Mouse (Mus musculus) olfactory bulb, adult 2 months (tissue): Measurements from ENCODE around the gene Slc17a7. TPM values are rescaled to one million over a fixed set of nuclear protein-coding genes. Genes with fewer than 3 reads are reported as not detected.

Experiments
- H3K27ac ChIP-seq: fragments of 200-500 bp; 2 replicates; pipeline ENCODE4 v1.5.1; 2012; ENCODE audit warnings: low read depth, low read length; ENCODE audit not compliant: insufficient read depth
- H3K4me1 ChIP-seq: fragments of 200-500 bp; 2 replicates; pipeline ENCODE4 v1.6.1; 2012; ENCODE audit warnings: low read length; ENCODE audit not compliant: control insufficient read depth, insufficient read depth
- H3K4me3 ChIP-seq: fragments of 200-500 bp; 2 replicates; pipeline ENCODE4 v1.5.1; 2012; ENCODE audit warnings: mild to moderate bottlenecking, low read depth, low read length, moderate library complexity; ENCODE audit not compliant: insufficient read depth
- CTCF ChIP-seq: fragments of 200-500 bp; IDR thresholded peaks from 2 replicates; pipeline ENCODE4 v1.5.1; 2012; ENCODE audit warnings: low read depth, mild to moderate bottlenecking, low read length, moderate library complexity; ENCODE audit not compliant: insufficient read depth
- POLR2A ChIP-seq: fragments of 200-500 bp; IDR thresholded peaks from 2 replicates; pipeline ENCODE4 v1.6.1; 2012; ENCODE audit warnings: mild to moderate bottlenecking, low read depth, low read length, moderate library complexity; ENCODE audit not compliant: insufficient read depth
- WGBS: fragments of 180-500 bp; shearing (Covaris S2); methylation state at CpG from one replicate; pipeline ENCODE4 v1.1.7; 2018; 5-methylcytosine and 5-hydroxymethylcytosine counted together
- polyA plus RNA-seq: library from polyadenylated mRNA; stranded (reverse); fragments of >200 nt; gene quantifications from 2 replicates; pipeline ENCODE4 v1.2.4, GENCODE M21; 2012; ENCODE audit warnings: low replicate concordance; ENCODE audit not compliant: missing spikeins, insufficient read depth, insufficient read length

The Slc17a7 gene
- polyA plus RNA-seq, 1 experiment = not detected

DNA sequence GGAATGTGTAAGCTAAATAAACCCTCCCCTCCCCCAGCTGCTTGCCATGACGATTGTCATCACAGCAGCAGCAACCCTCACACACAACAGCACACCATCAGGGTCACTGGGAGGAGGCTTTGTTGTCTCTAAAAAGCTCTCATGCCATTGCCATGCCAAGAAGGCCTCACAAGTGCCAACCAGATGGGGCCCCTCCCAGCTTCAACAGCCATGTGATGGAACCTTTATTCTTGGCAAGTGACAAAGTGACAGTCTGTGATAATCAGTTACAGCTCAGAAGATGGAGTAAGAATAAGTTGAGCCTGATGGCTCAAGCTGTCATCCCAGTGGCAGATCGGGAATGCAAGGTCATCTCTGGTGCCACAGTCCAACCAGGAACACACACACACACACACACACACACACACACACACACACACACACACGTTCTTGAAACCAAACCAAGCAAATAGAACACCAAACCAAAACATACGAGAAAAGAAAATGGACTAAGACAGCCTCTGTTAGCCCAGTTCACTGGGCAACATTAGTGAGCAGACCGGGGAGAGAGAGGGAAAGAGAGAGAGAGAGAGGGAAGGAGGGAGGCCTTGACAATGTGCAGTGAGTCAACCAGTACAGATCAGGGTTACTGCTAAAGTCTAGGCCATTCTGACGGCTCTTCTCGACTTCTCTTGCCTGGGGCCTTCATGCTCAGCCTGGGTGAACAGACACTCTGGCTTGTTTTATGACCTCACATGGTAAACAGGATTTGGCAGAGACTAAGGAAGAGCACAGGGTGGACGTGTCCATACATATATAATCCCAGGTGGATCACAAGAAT, 23.6 kb upstream of the Slc17a7 start:
- H3K4me3 ChIP-seq = no peak overlapping the region
- peaks cover 4% of the 10 kb centered on the region for H3K4me1 ChIP-seq
- H3K27ac ChIP-seq = no peak overlapping the region
- 82% methylated on average over 8 of the region's 8 CpGs for WGBS
- no peak for TF ChIP-seq CTCF
- TF ChIP-seq POLR2A = no peak

DNA sequence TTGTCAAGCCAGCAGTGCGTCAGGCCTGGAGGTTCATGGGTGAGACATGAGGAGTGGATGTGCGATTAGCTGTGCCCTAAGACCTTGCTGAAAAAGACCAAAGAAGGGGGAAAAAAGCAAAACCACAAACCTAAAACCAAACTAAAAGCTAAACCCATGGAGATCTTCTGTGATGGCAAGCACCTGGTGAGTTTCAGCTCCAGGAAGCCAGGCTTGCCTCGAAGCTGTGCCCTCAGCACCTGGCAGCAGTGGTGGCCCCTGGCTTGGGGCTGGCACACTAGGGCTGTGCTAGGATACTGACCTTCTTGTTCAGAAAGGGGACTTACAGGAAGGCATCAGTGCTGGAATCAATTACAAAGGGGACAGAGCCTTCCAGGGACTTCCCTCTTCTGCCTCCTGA, 22.4 kb upstream of the Slc17a7 start:
- H3K4me3 ChIP-seq = no peak overlapping the region
- no peak overlapping the region for H3K27ac ChIP-seq
- H3K4me1 ChIP-seq = no peaks in the 10 kb centered on the region
- TF ChIP-seq CTCF (no peak), POLR2A (no peak)
- 88% methylated on average over 3 of the region's 3 CpGs for WGBS

DNA sequence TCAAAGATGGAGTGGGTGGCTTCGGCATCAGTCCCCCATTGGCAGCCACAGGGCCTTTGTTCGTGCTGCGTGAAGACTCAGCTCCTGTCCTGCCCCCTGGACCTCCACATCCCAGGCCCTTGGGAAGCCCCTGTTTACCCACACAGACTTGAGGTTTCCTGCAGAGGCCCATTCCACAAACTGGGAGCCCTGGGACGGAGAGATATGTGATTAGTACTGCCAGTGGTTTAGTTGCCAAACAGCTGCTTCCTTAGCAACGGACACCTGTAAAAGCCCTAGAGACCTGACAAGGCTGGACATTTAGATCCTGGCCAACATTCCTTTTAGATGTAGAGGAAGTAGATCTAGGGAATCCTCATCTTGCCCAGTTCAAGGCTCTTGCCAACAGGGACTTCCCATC, 21.8 kb upstream of the Slc17a7 start:
- H3K4me1 ChIP-seq = no peaks in the 10 kb centered on the region
- H3K4me3 ChIP-seq = no peak overlapping the region
- 92% methylated on average over 5 of the region's 5 CpGs for WGBS
- H3K27ac ChIP-seq = no peak overlapping the region
- TF ChIP-seq CTCF (no peak), POLR2A (no peak)

DNA sequence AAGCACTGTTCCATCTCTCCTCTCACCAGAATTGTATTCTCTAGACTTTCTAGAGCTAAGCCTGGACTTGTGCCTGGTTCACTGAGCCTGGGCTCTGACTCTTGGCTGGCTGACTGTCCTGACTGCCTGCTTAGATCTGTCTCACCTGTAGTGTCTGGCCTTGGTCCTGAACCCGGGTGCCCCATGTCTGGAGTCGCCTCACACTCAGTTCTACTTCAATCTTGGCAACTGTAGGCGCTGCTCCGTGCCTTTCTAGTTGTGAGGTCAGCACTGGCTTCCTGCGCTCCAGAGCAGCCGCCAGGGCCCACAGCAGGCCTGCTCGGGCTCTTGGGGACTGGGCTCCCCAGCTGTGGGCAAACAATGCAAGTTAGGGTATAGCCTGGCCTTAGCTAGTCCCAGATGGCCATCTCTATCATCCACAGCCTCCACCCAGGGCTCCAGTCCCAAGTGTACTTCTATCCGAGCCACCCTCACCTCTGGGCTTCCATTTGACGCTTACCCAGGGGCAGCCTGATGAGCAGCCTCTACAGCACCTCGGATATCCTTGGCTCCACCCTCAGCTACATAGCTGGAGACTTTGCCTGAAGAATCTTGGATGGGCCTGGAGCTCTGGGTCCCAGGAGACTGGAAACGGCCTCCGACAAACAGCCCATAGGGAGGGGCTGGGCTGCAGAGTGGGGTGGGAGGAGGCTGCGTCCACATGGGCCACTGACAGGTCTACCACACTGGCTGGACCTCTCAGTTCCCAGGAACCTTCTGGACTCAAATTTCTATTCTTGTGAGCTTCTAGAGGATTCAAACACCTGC, 19.2 kb upstream of the Slc17a7 start:
- WGBS = 94% methylated on average over 13 of the region's 13 CpGs
- no peaks in the 10 kb centered on the region for H3K4me1 ChIP-seq

DNA sequence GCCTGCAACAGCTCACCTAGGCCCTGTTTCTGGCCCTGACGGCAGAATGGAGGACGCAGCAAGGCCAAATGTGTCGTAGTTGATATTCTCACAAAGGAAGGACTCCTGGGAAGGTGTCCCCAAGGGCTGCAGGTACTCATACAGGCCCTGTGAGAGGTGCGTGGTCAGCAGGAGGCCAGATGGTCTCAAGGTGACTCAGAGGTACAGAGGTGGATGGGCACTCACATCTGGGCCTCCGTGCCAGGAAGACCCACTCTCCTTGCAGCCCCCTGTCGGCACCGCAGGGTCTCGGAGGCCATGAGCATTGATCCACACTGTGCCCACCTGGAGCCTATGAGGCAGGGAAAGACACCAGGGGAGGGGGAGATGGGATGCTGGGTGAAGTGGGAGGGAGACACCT, 18.3 kb upstream of the Slc17a7 start:
- Histone ChIP-seq H3K4me3 (no peak overlapping the region), H3K27ac (no peak overlapping the region), H3K4me1 (no peaks in the 10 kb centered on the region)
- WGBS = 96% methylated on average over 8 of the region's 8 CpGs
- TF ChIP-seq CTCF = no peak
- no peak for TF ChIP-seq POLR2A

More for the DNA sequence above, 19.2 kb upstream of the Slc17a7 start:
- H3K27ac ChIP-seq = no peak overlapping the region
- TF ChIP-seq CTCF (no peak), POLR2A (no peak)
- no peak overlapping the region for H3K4me3 ChIP-seq

DNA sequence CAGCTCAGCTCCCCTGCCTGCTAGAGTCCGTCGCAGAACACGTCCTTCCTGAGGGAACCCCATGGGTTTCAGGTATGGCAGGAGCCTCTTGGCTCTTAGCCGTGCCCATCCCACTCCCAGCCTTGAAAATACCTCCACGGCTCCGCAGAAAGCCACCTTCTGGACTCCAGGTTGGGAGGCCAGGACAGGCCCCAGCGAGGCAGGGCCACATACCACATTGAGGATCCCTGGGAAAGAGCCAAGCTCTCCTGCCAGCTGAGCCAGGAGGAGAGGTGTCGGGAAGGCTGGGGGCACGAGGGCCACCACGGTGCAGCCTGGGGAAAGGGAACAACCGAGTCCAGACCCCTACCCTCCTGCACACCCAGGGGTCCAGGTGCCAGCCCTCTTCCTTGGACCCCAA, 16.5 kb upstream of the Slc17a7 start:
- Histone ChIP-seq H3K27ac (no peak overlapping the region), H3K4me1 (no peaks in the 10 kb centered on the region), H3K4me3 (no peak overlapping the region)
- TF ChIP-seq CTCF (no peak), POLR2A (no peak)
- 94% methylated on average over 11 of the region's 11 CpGs for WGBS

DNA sequence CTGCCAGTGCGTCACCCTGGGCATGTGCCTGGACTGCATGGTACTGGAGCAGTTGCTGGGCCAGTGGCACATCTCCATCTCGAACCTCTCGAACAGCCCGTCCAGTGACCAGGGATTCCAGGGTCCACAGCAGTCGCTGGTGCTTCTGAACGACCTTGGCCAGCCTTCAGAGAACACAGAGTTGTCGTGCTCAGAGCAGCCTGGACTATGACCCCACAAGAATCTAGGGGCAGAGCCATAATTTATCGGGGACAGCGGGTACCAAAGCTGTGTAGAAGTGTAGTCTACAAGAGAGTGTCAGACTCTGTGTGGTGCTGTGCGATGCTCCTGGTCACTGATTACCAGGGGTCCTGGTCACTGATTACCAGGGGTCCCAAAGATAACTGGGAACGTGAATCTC, 15.8 kb upstream of the Slc17a7 start:
- TF ChIP-seq POLR2A (no peak), CTCF (no peak)
- Histone ChIP-seq H3K4me3 (no peak overlapping the region), H3K27ac (no peak overlapping the region), H3K4me1 (no peaks in the 10 kb centered on the region)
- WGBS = 94% methylated on average over 11 of the region's 11 CpGs

DNA sequence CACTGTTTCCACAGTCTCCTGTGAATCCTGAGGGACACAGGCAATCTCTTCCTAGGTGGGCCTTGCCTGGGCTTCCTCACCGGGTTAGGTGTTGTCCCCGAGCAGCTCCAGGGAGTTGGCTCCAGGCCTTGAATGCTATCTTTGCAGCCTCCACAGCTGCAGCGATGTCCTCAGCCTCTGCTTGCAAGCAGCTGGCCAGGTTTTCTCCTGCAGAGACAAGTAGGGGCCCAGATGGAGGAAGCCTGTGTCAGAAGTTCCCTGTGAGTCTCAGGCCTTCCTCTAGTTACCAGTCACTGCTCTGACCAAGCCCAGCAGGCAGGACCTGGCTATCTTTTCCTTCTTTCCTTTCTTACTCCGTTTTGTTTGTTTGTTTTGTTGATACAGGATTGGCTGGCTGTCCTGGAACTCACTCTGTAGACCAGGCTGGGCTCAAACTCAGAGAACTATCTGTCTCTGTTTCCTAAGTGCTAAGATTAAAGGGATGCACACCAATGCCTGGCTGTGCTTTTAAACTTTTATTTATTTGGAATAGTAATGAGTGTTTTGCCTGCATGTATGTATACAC, 15.1 kb upstream of the Slc17a7 start:
- H3K4me1 ChIP-seq = no peaks in the 10 kb centered on the region
- H3K4me3 ChIP-seq = no peak overlapping the region
- H3K27ac ChIP-seq = no peak overlapping the region
- no peak for TF ChIP-seq POLR2A
- TF ChIP-seq CTCF = no peak
- 69% methylated on average over 4 of the region's 4 CpGs for WGBS

DNA sequence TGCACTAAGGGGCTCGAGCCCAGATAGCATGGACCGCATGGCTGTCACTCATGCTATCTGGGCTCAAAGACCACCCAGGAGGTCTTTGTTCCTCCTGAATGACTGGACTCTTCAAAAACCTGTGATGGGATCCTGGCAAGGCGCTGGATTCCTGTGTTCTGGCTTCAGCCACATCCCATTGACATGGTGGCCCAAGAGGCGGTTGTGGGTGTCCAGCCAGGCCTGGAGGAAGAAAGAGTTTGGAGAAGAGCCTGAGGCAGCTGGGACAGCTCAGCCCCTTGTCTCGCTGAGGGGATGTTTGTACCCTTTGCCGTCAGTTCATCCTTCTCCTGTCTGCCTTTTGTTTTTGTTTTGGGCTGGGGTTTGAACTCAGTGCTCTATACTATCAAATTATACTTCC, 14.2 kb upstream of the Slc17a7 start:
- H3K4me1 ChIP-seq = no peaks in the 10 kb centered on the region
- TF ChIP-seq CTCF (no peak), POLR2A (no peak)
- no peak overlapping the region for H3K27ac ChIP-seq
- 75% methylated on average over 6 of the region's 6 CpGs for WGBS
- no peak overlapping the region for H3K4me3 ChIP-seq
